In genomic region chr14:59971221-59971730, GRCm38 (mm10) we compare ENCODE assay signal across 22 mouse cellular contexts.
DNase-seq lines count a peak whose midpoint lies in the region; ATAC-seq and TF ChIP-seq lines count a peak whose summit lies in the region.
"Had no signal": no experiment of that assay in that cellular context is flagged by ENCODE, and none has a peak within 500 bp of the region (broad histone marks: within the 10 kb centered on the region; RNA-seq: fewer than 3 reads in every experiment).

No protein-coding gene starts in this region.

- 15% methylated on average over 5 of the region's 5 CpGs for WGBS in forebrain, embryonic 14.5 days
- WGBS in forebrain, embryonic 12.5 days = 42% methylated on average over 5 of the region's 5 CpGs
- WGBS in midbrain, postnatal 0 days = 58% methylated on average over 5 of the region's 5 CpGs
- WGBS in midbrain, embryonic 13.5 days = 64% methylated on average over 5 of the region's 5 CpGs

- H3K4me2 ChIP-seq in forebrain, embryonic 14.5 days (ENCODE audit: low read length) = no peak overlapping the region
- no peak overlapping the region for H3K4me2 ChIP-seq in forebrain, embryonic 12.5 days
- H3K4me2 ChIP-seq in midbrain, postnatal 0 days (ENCODE audit: low read depth, low read length, poor library complexity, severe bottlenecking) = no peak overlapping the region
- H3K4me2 ChIP-seq in midbrain, embryonic 13.5 days (replicated peaks) = no peak overlapping the region
- H3K4me2 ChIP-seq: embryonic facial prominence, embryonic 13.5 days; embryonic facial prominence, embryonic 15.5 days; forebrain, embryonic 15.5 days had no signal

- TF ChIP-seq CTCF in midbrain, postnatal 0 days (IDR thresholded peaks at IDR 0.05) = no peak
- TF ChIP-seq CTCF in brain, embryonic 14.5 days (IDR thresholded peaks at IDR 0.05; ENCODE audit: borderline replicate concordance, extremely low read depth, insufficient read depth, insufficient read length) = no peak

- intact Hi-C loops in heart, postnatal 36 days (cut with DNase I) = no loop called here

- no peak for TF ChIP-seq POLR2A in brain, embryonic 14.5 days (IDR thresholded peaks at IDR 0.05; ENCODE audit: borderline replicate concordance, extremely low read depth, insufficient read depth, insufficient read length, poor library complexity, severe bottlenecking)

- H3K9ac ChIP-seq in forebrain, embryonic 14.5 days (ENCODE audit: low read length) = no peak overlapping the region
- no peak overlapping the region for H3K9ac ChIP-seq in forebrain, embryonic 12.5 days
- H3K9ac ChIP-seq in midbrain, postnatal 0 days (replicated peaks; ENCODE audit: low read length, poor library complexity, severe bottlenecking) = no peak overlapping the region
- no peak overlapping the region for H3K9ac ChIP-seq in midbrain, embryonic 13.5 days (replicated peaks)
- H3K9ac ChIP-seq: embryonic facial prominence, embryonic 13.5 days; embryonic facial prominence, embryonic 15.5 days; forebrain, embryonic 15.5 days had no signal

- 0 out of 2 replicates have a peak, but pooled peaks cover 7% of the 10 kb centered on the region for H3K27me3 ChIP-seq in forebrain, embryonic 14.5 days (replicated peaks; ENCODE audit: control insufficient read depth, insufficient read depth, low read length)
- peaks cover 57% of the 10 kb centered on the region for H3K27me3 ChIP-seq in forebrain, embryonic 12.5 days
- no peaks in the 10 kb centered on the region for H3K27me3 ChIP-seq in midbrain, postnatal 0 days (ENCODE audit: insufficient read depth, low read length)
- peaks cover 7% of the 10 kb centered on the region; the same call in 1 of the 2 replicates for H3K27me3 ChIP-seq in midbrain, embryonic 13.5 days
- H3K27me3 ChIP-seq: forebrain, embryonic 15.5 days had no signal

- H3K4me3 ChIP-seq in forebrain, embryonic 14.5 days (ENCODE audit: low read depth, low read length) = no peak overlapping the region
- no peak overlapping the region for H3K4me3 ChIP-seq in forebrain, embryonic 12.5 days (replicated peaks)
- no peak overlapping the region for H3K4me3 ChIP-seq in midbrain, postnatal 0 days (ENCODE audit: low read depth, low read length)
- no peak overlapping the region for H3K4me3 ChIP-seq in midbrain, embryonic 13.5 days (replicated peaks)
- H3K4me3 ChIP-seq: embryonic facial prominence, embryonic 13.5 days; embryonic facial prominence, embryonic 15.5 days; erythroblast, embryonic 14.5 days; forebrain, embryonic 10.5 days; forebrain, embryonic 15.5 days had no signal

- H3K27ac ChIP-seq in forebrain, embryonic 14.5 days (ENCODE audit: low read depth, low read length) = no peak overlapping the region
- no peak overlapping the region for H3K27ac ChIP-seq in forebrain, embryonic 12.5 days
- no peak overlapping the region for H3K27ac ChIP-seq in midbrain, postnatal 0 days (ENCODE audit: low read depth, low read length)
- H3K27ac ChIP-seq in midbrain, embryonic 13.5 days = no peak overlapping the region
- H3K27ac ChIP-seq: embryonic facial prominence, embryonic 13.5 days; embryonic facial prominence, embryonic 15.5 days had no signal

- no peaks in the 10 kb centered on the region for H3K36me3 ChIP-seq in forebrain, embryonic 14.5 days (ENCODE audit: control insufficient read depth, insufficient read depth, low read length)
- no peaks in the 10 kb centered on the region for H3K36me3 ChIP-seq in forebrain, embryonic 12.5 days (replicated peaks)
- H3K36me3 ChIP-seq in midbrain, postnatal 0 days (ENCODE audit: insufficient read depth, low read length) = no peaks in the 10 kb centered on the region
- H3K36me3 ChIP-seq in midbrain, embryonic 13.5 days = no peaks in the 10 kb centered on the region
- H3K36me3 ChIP-seq: embryonic facial prominence, embryonic 13.5 days; embryonic facial prominence, embryonic 15.5 days; forebrain, embryonic 10.5 days; forebrain, embryonic 15.5 days had no signal

- no peak for ATAC-seq in forebrain, embryonic 14.5 days
- no peak for ATAC-seq in forebrain, embryonic 12.5 days (ENCODE audit: low FRiP score)
- ATAC-seq in midbrain, postnatal 0 days (ENCODE audit: low FRiP score) = no peak
- no peak for ATAC-seq in midbrain, embryonic 13.5 days

- H3K4me1 ChIP-seq in forebrain, embryonic 14.5 days (ENCODE audit: control insufficient read depth, insufficient read depth, low read length) = peaks cover 29% of the 10 kb centered on the region
- H3K4me1 ChIP-seq in forebrain, embryonic 12.5 days = peaks cover 29% of the 10 kb centered on the region
- peaks cover 3% of the 10 kb centered on the region; the same call in 1 of the 2 replicates for H3K4me1 ChIP-seq in midbrain, postnatal 0 days (ENCODE audit: insufficient read depth, low read length)
- H3K4me1 ChIP-seq in midbrain, embryonic 13.5 days (replicated peaks) = peaks cover 19% of the 10 kb centered on the region

- DNase-seq in forebrain, embryonic 14.5 days (ENCODE audit: low spot score) = peak; percentile 69
- DNase-seq in heart, adult 11 months = peak; percentile 59
- no peak for DNase-seq in heart, postnatal 36 days
- DNase-seq in midbrain, postnatal 0 days (ENCODE audit: low spot score) = peak; percentile 2
- DNase-seq in brain, embryonic 14.5 days (ENCODE audit: low read depth) = peak; percentile 80
- DNase-seq in cerebellum, postnatal 25 days = no peak
- DNase-seq: adrenal gland, adult 2 months; adrenal gland, postnatal 10 days; adrenal gland, postnatal 25 days; cerebellum, adult 11-12 months; cerebellum, adult 2 months; cerebellum, adult 9-10 months; cerebellum, postnatal 10 days; cerebellum, postnatal 36 days; embryo, embryonic 11 days had no signal

- H3K9me3 ChIP-seq in forebrain, embryonic 14.5 days (replicated peaks; ENCODE audit: control insufficient read depth, low read length) = no peaks in the 10 kb centered on the region
- no peaks in the 10 kb centered on the region for H3K9me3 ChIP-seq in forebrain, embryonic 12.5 days
- no peaks in the 10 kb centered on the region for H3K9me3 ChIP-seq in midbrain, postnatal 0 days (ENCODE audit: low read length)
- H3K9me3 ChIP-seq in midbrain, embryonic 13.5 days = no peaks in the 10 kb centered on the region
- H3K9me3 ChIP-seq: embryonic facial prominence, embryonic 13.5 days; embryonic facial prominence, embryonic 15.5 days; forebrain, embryonic 10.5 days; forebrain, embryonic 15.5 days had no signal

Comparison
In these comparisons a context has a peak if more than half of its experiments do, and no peak if none do; other contexts are left out.
1. DNase-seq: peak in forebrain, embryonic 14.5 days (single experiment), heart, adult 11 months (single experiment), midbrain, postnatal 0 days (single experiment) and brain, embryonic 14.5 days (single experiment); none in heart, postnatal 36 days (0 of 2) and cerebellum, postnatal 25 days (0 of 2).